Mouse (Mus musculus) embryonic facial prominence, embryonic 15.5 days (tissue): ENCODE measurements at regions not wholly inside any gene's neighbourhood (a gene's known extent, or its start where the extent isn't known, plus 50 kb on each side); places are given as distances from the start of the nearest gene placed in this dataset.

Experiments
- ATAC-seq: fragments of 200-750 bp; cut with Nextera tagmentation; 2 replicates; pipeline ENCODE4 v1.8.0; 2017; ENCODE audit warnings: low read depth, moderate TSS enrichment; ENCODE audit not compliant: insufficient number of reproducible peaks, low FRiP score, low TSS enrichment
- H3K27ac ChIP-seq: fragments of 300-500 bp; sonication (generic); replicated peaks from 2 replicates; pipeline ENCODE4 v1.5.1; 2015; ENCODE audit warnings: mild to moderate bottlenecking, inconsistent platforms
- H3K27me3 ChIP-seq: fragments of 300-500 bp; sonication (generic); 2 replicates; pipeline ENCODE4 v1.6.1; 2015; ENCODE audit warnings: inconsistent platforms
- H3K36me3 ChIP-seq: fragments of 300-500 bp; sonication (generic); 2 replicates; pipeline ENCODE4 v1.6.1; 2015; ENCODE audit warnings: mild to moderate bottlenecking, inconsistent platforms
- H3K4me1 ChIP-seq: fragments of 300-500 bp; sonication (generic); 2 replicates; pipeline ENCODE4 v1.6.1; 2015; ENCODE audit warnings: inconsistent platforms
- H3K4me2 ChIP-seq: fragments of 300-500 bp; sonication (generic); replicated peaks from 2 replicates; pipeline ENCODE4 v1.6.1; 2015; ENCODE audit warnings: mild to moderate bottlenecking, inconsistent platforms
- H3K4me3 ChIP-seq: fragments of 300-500 bp; sonication (generic); replicated peaks from 2 replicates; pipeline ENCODE4 v1.5.1; 2015; ENCODE audit warnings: mild to moderate bottlenecking, inconsistent platforms
- H3K9ac ChIP-seq: fragments of 300-500 bp; sonication (generic); 2 replicates; pipeline ENCODE4 v1.6.1; 2015; ENCODE audit warnings: inconsistent platforms
- H3K9me3 ChIP-seq: fragments of 300-500 bp; sonication (generic); replicated peaks from 2 replicates; pipeline ENCODE4 v1.6.1; 2016; ENCODE audit warnings: inconsistent platforms
- WGBS: fragments of 180-500 bp; shearing (Covaris S2); methylation state at CpG from one replicate; pipeline ENCODE4 v1.1.7; 2015; 5-methylcytosine and 5-hydroxymethylcytosine counted together

- Histone ChIP-seq H3K9me3 (no peaks in the 10 kb centered on the region), H3K4me3 (no peak overlapping the region), H3K9ac (no peak overlapping the region), H3K27ac (no peak overlapping the region), H3K36me3 (no peaks in the 10 kb centered on the region), H3K4me1 (no peaks in the 10 kb centered on the region), H3K27me3 (no peaks in the 10 kb centered on the region), H3K4me2 (no peak overlapping the region)
- ATAC-seq, result no peak
- 56% methylated on average over 3 of the region's 3 CpGs for WGBS
Observed at GRCm38 (mm10) chr15:86566111-86566510, 351.9 kb downstream of the Tbc1d22a start.

GRCm38 (mm10) chr15:86574311-86574710 lies 360.1 kb downstream of the Tbc1d22a start:
- no peak for ATAC-seq
- Histone ChIP-seq H3K4me3 (no peak overlapping the region), H3K36me3 (no peaks in the 10 kb centered on the region), H3K4me2 (no peak overlapping the region), H3K4me1 (no peaks in the 10 kb centered on the region), H3K27ac (no peak overlapping the region), H3K9me3 (no peaks in the 10 kb centered on the region), H3K27me3 (no peaks in the 10 kb centered on the region), H3K9ac (no peak overlapping the region)
- 27% methylated on average over 5 of the region's 5 CpGs for WGBS

GRCm38 (mm10) chr15:86576666-86577065 lies 362.4 kb downstream of the Tbc1d22a start:
- Histone ChIP-seq H3K4me1 (no peaks in the 10 kb centered on the region), H3K27ac (no peak overlapping the region), H3K36me3 (no peaks in the 10 kb centered on the region), H3K4me3 (no peak overlapping the region), H3K27me3 (no peaks in the 10 kb centered on the region), H3K9ac (no peak overlapping the region), H3K4me2 (no peak overlapping the region), H3K9me3 (no peaks in the 10 kb centered on the region)
- no peak for ATAC-seq
- 51% methylated on average over 5 of the region's 5 CpGs for WGBS

GRCm38 (mm10) chr15:86578689-86579088 lies 364.4 kb downstream of the Tbc1d22a start:
- no peaks in the 10 kb centered on the region for H3K27me3 ChIP-seq
- no peak overlapping the region for H3K4me2 ChIP-seq
- no peak overlapping the region for H3K4me3 ChIP-seq
- H3K9me3 ChIP-seq, result no peaks in the 10 kb centered on the region
- no peaks in the 10 kb centered on the region for H3K4me1 ChIP-seq
- ATAC-seq, result no peak
- WGBS, result 88% methylated on average over 16 of the region's 16 CpGs
- no peaks in the 10 kb centered on the region for H3K36me3 ChIP-seq
- H3K27ac ChIP-seq, result no peak overlapping the region
- no peak overlapping the region for H3K9ac ChIP-seq

GRCm38 (mm10) chr15:86582240-86583090 lies 368.2 kb downstream of the Tbc1d22a start:
- ATAC-seq, result no peak
- Histone ChIP-seq H3K27me3 (no peaks in the 10 kb centered on the region), H3K4me3 (no peak overlapping the region), H3K27ac (no peak overlapping the region), H3K4me2 (no peak overlapping the region), H3K4me1 (no peaks in the 10 kb centered on the region), H3K36me3 (no peaks in the 10 kb centered on the region), H3K9ac (no peak overlapping the region), H3K9me3 (no peaks in the 10 kb centered on the region)
- WGBS, result 76% methylated on average over 7 of the region's 7 CpGs

- ATAC-seq, result no peak; the same call in 1 of the 2 replicates
- no peak overlapping the region for H3K4me3 ChIP-seq
- H3K27me3 ChIP-seq, result no peaks in the 10 kb centered on the region
- no peaks in the 10 kb centered on the region for H3K36me3 ChIP-seq
- H3K9ac ChIP-seq, result no peak overlapping the region
- H3K4me2 ChIP-seq, result no peak overlapping the region
- 70% methylated on average over 4 of the region's 4 CpGs for WGBS
- no peaks in the 10 kb centered on the region for H3K4me1 ChIP-seq
- no peaks in the 10 kb centered on the region for H3K9me3 ChIP-seq
- H3K27ac ChIP-seq, result no peak overlapping the region
Observed at GRCm38 (mm10) chr15:86585716-86586115, 371.5 kb downstream of the Tbc1d22a start.

GRCm38 (mm10) chr15:86587209-86587608 lies 372.9 kb downstream of the Tbc1d22a start:
- Histone ChIP-seq H3K4me1 (no peaks in the 10 kb centered on the region), H3K27me3 (no peaks in the 10 kb centered on the region), H3K4me2 (no peak overlapping the region), H3K4me3 (no peak overlapping the region), H3K36me3 (no peaks in the 10 kb centered on the region), H3K9me3 (no peaks in the 10 kb centered on the region), H3K27ac (no peak overlapping the region), H3K9ac (no peak overlapping the region)
- 80% methylated on average over 6 of the region's 6 CpGs for WGBS
- ATAC-seq, result no peak

GRCm38 (mm10) chr15:86590033-86590432 lies 375.8 kb downstream of the Tbc1d22a start:
- no peak overlapping the region for H3K9ac ChIP-seq
- WGBS, result 71% methylated on average over 7 of the region's 7 CpGs
- H3K27me3 ChIP-seq, result no peaks in the 10 kb centered on the region
- H3K9me3 ChIP-seq, result no peaks in the 10 kb centered on the region
- 0 out of 2 replicates have a peak, but pooled peaks cover 4% of the 10 kb centered on the region for H3K4me1 ChIP-seq
- no peak for ATAC-seq
- no peak overlapping the region for H3K4me2 ChIP-seq
- H3K4me3 ChIP-seq, result no peak overlapping the region
- no peak overlapping the region for H3K27ac ChIP-seq
- no peaks in the 10 kb centered on the region for H3K36me3 ChIP-seq

GRCm38 (mm10) chr15:86590896-86591295 lies 376.6 kb downstream of the Tbc1d22a start:
- H3K4me2 ChIP-seq, result no peak overlapping the region
- no peaks in the 10 kb centered on the region for H3K27me3 ChIP-seq
- no peak overlapping the region for H3K27ac ChIP-seq
- H3K9me3 ChIP-seq, result no peaks in the 10 kb centered on the region
- no peak overlapping the region for H3K4me3 ChIP-seq
- no peak overlapping the region for H3K9ac ChIP-seq
- H3K36me3 ChIP-seq, result no peaks in the 10 kb centered on the region
- WGBS, result 71% methylated on average over 5 of the region's 5 CpGs
- ATAC-seq, result no peak
- H3K4me1 ChIP-seq, result 0 out of 2 replicates have a peak, but pooled peaks cover 4% of the 10 kb centered on the region

GRCm38 (mm10) chr15:86593404-86593803 lies 379.1 kb downstream of the Tbc1d22a start:
- no peak overlapping the region for H3K4me2 ChIP-seq
- H3K9me3 ChIP-seq, result no peaks in the 10 kb centered on the region
- H3K36me3 ChIP-seq, result no peaks in the 10 kb centered on the region
- H3K4me1 ChIP-seq, result 0 out of 2 replicates have a peak, but pooled peaks cover 4% of the 10 kb centered on the region
- H3K27ac ChIP-seq, result no peak overlapping the region
- no peaks in the 10 kb centered on the region for H3K27me3 ChIP-seq
- no peak overlapping the region for H3K4me3 ChIP-seq
- no peak for ATAC-seq
- WGBS, result 40% methylated on average over 6 of the region's 6 CpGs
- no peak overlapping the region for H3K9ac ChIP-seq

- no peaks in the 10 kb centered on the region for H3K27me3 ChIP-seq
- H3K36me3 ChIP-seq, result no peaks in the 10 kb centered on the region
- H3K4me2 ChIP-seq, result no peak overlapping the region
- no peak overlapping the region for H3K27ac ChIP-seq
- no peak for ATAC-seq
- no peak overlapping the region for H3K4me3 ChIP-seq
- H3K4me1 ChIP-seq, result no peaks in the 10 kb centered on the region
- H3K9ac ChIP-seq, result no peak overlapping the region
- no peaks in the 10 kb centered on the region for H3K9me3 ChIP-seq
Observed at GRCm38 (mm10) chr15:86606411-86606810, 392.2 kb downstream of the Tbc1d22a start.

- H3K27me3 ChIP-seq, result no peaks in the 10 kb centered on the region
- no peak for ATAC-seq
- no peak overlapping the region for H3K27ac ChIP-seq
- no peak overlapping the region for H3K4me3 ChIP-seq
- 76% methylated on average over 6 of the region's 6 CpGs for WGBS
- no peaks in the 10 kb centered on the region for H3K9me3 ChIP-seq
- no peak overlapping the region for H3K9ac ChIP-seq
- H3K36me3 ChIP-seq, result no peaks in the 10 kb centered on the region
- no peak overlapping the region for H3K4me2 ChIP-seq
- H3K4me1 ChIP-seq, result no peaks in the 10 kb centered on the region
Observed at GRCm38 (mm10) chr15:86609692-86610091, 395.4 kb downstream of the Tbc1d22a start.
